Mouse (Mus musculus): ENCODE measurements around the gene Cotl1.
A peak's percentile ranks its signal among the peaks of the same experiment; 100 is the strongest.
"Not testable (repeated sequence)": the region's sequence is repeated elsewhere in the genome, so short reads cannot be mapped to it uniquely, and the experiment has no call there.

Gene Cotl1

DNA sequence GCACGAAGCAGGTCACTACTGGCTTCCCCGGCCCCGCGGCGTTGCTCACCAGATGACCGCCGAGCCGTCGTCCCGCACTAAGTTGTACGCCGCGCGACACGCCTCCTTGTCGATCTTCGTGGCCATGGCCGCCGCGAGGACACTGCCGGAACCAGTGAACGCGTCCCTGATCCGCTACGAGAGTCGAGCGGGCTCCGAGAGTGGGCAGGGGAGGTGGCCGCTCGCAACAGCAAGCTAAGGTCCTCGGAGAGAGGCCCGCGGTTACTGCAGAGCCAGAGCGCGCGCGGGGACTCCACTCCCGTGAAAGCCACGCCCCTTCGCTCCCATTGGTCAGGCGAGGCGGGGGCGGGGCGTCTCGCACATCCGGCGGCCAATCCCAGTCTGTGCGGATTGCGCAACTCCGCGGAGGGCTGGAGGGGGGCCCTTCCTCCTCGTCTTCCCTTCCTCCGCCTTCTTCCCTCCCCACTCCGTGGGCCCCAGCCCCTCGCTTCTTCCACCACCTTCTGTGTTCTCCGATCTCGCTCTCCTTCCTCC is at the start of gene Cotl1:
Cotl1 (minus strand) TSS at position 270 of the 534 bp plus-strand sequence.
- DNase-seq (ENCODE audit: low spot score in 2 of 2) = peak; percentile 95

DNA sequence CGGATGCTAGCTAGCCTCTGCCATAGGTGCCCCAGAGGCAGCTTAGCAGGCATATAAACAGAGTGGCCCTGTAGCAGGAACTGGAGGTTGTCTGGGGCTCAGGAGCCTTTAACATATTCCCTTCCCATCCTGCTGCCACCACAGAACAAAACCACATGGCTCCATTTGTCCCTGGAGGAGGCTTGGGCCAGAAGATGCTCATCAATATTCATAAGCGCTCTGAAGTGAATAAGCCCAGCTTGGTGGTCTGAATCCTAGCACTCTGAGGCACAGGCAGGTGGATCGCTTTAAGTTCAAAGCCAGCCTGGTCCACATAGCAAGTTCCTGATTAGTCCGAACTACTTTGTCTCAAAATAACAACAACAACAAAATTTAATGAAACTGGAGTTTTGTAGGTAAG is 47.7 kb upstream of the Cotl1 start:
- no peak for DNase-seq (ENCODE audit: low spot score in 2 of 2)

DNA sequence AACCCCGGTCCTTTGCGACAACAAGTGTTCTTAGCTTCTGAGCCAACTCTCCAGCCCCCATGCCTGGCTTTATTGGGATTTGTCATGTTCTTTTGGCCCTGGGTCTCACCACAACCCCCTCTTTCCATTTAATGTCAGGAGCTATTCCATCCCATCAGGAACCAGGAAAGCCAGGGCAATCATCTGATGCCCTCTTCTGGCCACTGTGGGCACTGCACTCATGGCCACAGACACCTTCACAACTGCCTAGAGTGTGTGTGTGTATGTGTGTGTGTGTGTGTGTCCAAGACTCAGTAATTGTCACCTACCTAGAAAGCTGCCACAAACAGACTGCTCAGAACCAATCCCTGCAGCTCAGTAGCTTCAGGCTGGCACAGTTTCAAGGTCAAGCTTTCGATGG is 46.8 kb upstream of the Cotl1 start:
- DNase-seq (ENCODE audit: low spot score in 2 of 2) = peak in 1 of 2 experiments; percentile 12

DNA sequence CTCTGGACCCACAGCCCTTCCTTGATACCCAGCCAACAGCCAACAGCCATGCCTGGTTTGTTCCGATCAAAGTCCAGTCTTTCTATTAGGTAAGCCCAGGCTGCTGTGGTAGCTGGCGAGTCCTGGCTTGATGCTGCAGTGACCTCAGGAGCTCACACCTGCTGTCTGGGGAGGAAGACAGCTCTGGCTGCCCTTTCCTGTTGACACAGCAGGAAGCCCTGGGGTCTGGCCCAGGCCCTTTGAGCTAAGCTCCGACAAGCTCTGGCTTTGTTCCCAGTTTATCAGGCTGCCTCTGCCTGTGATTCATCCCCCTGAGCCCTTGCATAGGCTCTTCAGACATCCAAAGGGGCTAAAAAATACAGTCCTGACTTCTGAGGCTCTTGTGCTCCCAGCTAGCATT is 45.3 kb upstream of the Cotl1 start:
- no peak for DNase-seq (ENCODE audit: low spot score in 2 of 2)

DNA sequence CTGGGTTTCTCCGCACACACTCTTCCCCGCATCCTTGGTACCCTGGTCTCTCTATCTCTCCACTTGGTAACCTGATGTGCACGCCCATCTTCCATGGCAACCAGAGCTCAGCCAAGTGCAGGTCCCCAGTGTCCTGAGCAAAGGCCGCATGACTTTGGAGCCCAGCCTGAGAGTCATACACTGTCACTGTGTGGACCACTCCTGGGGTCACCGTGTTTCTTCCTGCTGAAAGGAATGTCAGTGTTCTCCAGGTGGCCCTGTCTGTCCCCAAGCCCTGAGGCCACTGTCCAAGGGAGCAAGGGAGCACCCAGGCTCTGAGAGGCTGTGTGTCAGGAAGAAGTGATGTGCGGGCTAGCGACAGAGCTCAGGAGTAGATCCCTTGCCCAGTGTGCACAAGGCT is 42.9 kb upstream of the Cotl1 start:
- no peak for DNase-seq (ENCODE audit: low spot score in 2 of 2)

DNA sequence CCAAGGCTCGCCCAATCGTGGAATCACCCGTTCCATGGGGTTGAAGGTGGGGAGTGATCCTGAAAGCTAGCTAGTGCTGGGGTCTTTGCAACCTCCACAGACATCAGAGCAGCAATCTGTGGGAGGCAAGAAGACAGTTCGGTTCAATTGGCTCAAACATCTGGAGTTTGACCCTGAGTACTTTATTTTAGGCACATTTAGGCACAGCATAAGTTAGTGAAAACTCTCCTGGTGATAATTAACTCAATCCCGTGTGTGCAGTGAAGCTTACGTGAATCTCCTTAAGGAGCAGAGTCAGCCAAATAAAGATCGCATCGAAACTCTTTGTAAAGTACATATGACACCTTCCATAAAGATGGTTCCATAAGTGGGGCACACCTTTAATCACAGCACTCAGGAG is 41.6 kb upstream of the Cotl1 start:
- no peak for DNase-seq (ENCODE audit: low spot score in 2 of 2)

DNA sequence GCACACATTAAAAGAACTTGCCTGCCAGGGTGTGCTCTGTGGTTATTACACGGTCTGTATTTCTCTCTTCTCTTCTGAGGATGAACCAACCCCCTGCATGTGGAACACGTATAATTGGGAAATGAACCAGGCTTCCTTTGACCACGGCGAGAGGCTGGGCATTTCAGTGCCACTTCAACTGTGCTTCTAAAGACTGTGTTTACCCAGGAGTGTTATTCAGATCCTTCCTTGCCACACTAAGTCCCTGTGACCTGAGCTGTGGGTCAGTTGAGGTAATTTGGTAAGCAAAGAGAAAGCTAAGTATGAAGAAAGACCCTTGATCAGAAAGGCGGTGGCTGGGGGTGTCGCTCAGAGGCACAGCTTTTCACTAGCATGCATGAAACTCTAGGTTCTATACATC is 41.0 kb upstream of the Cotl1 start:
- no peak for DNase-seq (ENCODE audit: low spot score in 2 of 2)

DNA sequence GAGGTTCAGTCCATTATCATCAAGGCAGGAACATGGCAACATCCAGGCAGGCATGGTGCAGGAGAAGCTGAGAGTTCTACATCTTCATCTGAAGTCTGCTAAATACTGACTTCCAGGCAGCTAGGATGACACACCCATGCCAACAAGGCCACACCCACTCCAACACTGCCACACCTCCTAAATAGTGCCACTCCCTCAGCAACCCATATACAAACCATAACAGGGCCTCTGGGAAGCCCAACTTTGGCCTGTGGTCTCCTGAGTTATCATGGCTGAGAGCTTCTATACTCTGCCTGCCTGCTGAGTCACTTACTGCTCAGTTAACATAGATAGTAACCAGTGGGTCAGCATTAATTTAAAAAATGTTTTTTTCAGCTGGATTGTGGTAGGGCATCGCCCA is 32.8 kb upstream of the Cotl1 start:
- DNase-seq (ENCODE audit: low spot score in 2 of 2) = no peak

DNA sequence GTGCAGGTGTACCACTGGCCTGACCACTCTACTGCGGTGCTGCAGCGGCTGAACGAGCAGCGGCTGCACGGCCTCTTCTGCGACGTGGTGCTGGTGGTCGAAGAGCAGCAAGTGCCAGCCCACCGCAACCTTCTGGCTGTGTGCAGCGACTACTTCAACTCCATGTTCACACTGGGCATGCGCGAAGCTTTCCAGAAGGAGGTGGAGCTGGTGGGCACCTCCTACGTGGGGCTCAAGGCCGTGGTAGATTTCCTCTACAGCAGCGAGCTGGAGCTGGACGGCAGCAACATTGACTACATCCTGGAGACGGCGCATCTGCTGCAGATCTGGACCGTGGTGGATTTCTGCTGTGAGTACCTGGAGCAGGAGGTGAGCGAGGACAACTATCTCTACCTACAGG is 29.3 kb upstream of the Cotl1 start:
- no peak for DNase-seq (ENCODE audit: low spot score in 2 of 2)

DNA sequence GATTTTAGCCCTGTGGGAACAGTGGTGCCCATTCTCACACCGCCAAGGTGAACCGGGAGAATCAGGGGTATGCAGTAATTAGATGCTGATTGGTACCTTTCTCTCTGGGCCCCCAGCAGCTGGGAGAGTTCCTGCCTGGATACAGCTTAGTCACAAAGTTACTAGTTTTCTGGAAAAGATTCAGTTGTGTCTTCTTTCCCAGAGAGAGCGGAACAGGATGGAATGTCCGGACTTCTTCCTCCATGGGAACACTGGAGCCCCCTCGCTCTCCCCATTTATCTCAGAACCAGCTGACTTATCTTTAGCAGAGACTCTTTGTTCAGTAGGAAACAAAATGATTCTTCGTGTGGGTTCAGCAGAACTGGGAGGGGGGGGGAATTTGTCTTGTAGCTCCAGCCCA is 22.4 kb upstream of the Cotl1 start:
- peak in 1 of 2 experiments; percentile 6 for DNase-seq (ENCODE audit: low spot score in 2 of 2)

DNA sequence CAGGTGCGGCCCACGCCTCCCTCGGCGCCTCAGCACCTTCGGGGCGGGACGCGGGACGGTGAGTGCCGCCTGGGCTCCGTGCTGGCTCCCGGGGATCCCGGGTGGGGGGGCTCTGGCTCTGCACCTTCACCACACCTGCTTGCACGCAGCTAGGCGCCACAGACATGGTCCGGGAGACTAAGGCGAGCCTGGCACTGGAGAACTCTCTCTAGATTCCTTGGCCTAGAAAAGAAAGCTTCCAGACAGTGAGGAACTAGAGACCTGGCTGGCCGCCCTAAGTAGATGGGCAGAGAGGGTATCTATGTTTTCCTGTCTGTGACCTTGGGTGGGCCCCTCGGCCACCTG is 22.0 kb upstream of the Cotl1 start:
- no peak for DNase-seq (ENCODE audit: low spot score in 2 of 2)

DNA sequence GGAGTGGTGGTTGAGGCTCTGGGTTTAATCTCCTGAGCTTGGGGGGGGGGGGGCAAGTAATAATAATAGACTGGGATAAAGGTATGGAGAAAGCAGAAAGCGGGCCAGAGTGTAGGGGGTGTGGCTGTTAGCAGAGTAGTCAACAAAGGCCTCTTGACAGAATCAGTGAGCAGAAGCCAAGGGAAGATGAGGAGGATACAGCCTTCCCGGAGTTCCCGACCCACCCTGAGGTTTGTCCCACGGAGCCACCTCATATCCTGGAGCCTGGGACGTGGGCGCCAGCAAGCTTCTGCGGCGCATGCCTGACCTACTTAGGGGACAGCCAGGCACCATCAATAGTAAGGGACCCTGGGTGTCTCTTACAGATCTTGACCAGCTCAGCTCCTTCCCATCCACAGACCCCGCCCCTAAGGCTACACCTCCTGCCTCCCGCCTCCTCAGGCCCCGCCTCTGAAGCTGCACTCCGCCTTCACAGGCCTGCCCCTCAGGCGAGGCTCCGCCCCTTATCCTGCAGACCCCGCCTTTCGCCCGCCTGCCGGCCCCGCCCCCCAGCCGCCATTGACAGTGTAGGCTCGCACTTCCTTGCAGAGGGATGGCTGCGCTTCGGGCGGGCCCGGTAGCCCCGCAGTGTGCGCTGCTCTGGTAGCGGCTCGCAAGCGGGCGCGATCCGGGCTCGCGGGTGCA is 21.5 kb upstream of the Cotl1 start, which contains the start of gene Klhl36:
Klhl36 (plus strand) TSS at position 561 of the 684 bp plus-strand sequence.
- DNase-seq (ENCODE audit: low spot score in 2 of 2) = peak; percentile 87 to 88

DNA sequence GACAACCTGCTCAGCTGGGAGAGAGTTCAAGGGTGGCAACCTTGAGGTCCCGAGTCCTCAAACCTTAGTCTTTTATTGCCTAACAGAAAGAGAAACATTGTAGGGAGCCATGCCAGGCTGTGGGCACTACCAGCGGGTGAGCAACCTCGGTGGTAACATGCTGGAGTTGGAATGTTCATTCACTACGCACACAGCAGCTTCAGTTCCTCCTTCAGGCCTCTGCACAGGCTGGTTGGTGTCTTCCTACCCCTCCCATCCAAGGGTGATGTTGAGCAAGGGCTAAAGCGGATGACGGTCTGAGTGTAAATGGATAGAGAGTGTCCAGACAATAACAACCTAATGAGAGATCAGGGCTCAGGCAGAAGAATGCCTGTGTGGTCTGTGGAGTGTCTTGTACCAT is 17.4 kb upstream of the Cotl1 start:
- no peak for DNase-seq (ENCODE audit: low spot score in 2 of 2)

DNA sequence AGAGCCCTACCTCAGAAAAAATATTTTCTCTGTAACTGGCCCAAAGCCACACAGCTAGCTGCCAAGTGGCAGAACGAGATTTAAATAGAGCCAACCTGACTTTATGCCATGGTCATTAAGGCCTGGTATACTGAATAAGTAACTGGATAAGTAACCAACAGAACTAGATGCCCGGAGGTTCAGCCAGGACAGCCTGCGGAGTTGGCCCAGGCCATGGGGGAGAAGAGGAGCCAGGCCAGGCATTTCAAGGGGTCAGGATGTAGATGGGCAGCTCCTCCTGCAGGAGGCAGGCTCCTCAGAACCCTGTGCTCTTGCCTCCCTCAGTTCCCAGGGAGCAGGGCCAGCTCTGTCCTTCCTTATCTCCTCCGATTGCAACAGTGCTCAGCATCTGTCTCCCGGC is 15.3 kb upstream of the Cotl1 start:
- DNase-seq (ENCODE audit: low spot score in 2 of 2) = no peak

DNA sequence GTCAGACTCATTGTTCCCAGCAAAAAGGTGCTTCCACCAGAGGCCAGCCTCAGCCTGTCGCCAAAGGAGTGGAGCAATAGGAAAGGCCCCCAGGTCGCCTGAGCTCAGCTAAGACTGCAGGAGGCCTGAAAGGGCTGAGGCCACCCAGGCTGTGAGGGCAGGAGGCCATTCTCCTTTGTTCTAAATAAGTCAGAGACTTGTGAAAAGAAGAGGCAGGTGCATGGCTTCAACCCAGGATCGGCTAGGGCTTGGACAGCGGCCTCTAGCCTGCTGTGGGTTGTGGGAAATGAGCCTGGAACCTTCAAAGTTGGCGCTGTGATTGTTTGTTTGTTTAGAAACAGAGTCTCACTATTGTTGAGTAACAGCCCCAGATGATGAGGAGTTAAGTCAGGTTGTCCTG is 13.7 kb upstream of the Cotl1 start:
- DNase-seq (ENCODE audit: low spot score in 2 of 2) = no peak

DNA sequence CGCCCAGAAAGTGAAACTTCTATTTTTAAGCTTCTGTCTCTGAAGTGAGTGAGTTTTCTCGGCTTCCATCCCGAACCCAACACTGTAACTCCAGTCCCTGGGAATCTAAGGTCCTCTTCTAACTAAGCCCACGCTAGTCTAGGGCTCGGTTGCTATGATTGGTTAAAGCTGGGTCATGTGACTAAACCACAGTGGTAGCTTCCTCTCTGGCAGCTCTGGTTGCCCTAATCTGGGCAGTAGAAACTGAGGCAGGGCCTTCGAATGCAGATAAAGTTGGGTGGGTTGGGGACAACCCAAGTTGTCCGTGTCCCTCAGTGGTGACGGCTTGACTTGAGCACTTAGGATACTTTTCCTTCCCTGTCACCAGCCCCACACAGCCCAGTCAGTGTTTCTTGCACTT is 13.2 kb upstream of the Cotl1 start:
- no peak for DNase-seq (ENCODE audit: low spot score in 2 of 2)

DNA sequence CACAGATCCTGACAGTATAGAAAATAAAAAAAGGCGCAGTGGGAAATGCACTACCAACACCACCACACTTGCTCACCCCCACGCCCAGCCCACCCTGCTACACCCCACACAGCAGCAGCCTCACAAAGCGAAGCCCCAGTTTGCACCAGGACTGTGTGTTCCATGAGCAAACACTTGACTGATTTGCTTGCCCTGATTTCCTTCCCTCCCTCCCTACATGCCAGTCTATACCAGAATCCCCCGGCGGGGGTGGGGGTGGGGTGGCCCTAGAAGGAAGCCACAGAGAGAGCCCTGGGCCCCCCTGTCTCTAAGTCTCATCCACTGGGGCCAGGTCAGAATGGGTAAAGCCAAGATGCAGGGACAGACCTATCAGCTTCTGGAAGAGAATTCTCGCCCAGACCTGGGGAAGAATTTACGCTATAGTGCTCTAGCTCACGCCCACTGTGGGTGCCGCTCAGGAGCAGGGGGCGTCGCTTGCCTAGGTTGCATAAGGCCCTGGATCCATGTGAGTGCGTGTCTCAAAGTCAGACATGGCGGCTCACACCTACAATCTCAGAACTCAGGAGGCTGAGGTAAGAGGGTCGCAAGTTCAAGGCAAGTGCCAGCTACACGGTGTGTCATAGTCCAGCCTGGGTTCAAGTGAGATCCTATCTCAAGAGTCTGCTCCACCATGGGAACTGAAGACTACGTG is 7.0 kb upstream of the Cotl1 start:
- DNase-seq (ENCODE audit: low spot score in 2 of 2) = no peak

DNA sequence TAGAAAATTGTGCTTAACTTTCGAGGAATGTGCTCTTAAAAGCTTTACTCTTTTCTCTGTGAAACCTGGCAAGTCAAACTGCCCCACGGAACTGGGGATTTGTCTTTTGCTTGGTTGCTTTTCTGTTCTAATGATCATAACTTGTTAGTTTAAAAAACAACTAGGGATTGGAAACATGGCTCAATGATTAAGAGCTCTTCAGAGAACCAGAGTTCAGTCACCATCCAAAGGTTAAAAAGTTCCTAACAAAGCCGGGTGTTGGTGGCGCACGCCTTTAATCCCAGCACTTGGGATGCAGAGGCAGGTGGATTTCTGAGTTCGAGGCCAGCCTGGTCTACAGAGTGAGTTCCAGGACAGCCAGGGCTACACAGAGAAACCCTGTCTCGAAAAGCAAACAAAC is 5.4 kb upstream of the Cotl1 start:
- not testable (repeated sequence) for DNase-seq (ENCODE audit: low spot score in 2 of 2)

DNA sequence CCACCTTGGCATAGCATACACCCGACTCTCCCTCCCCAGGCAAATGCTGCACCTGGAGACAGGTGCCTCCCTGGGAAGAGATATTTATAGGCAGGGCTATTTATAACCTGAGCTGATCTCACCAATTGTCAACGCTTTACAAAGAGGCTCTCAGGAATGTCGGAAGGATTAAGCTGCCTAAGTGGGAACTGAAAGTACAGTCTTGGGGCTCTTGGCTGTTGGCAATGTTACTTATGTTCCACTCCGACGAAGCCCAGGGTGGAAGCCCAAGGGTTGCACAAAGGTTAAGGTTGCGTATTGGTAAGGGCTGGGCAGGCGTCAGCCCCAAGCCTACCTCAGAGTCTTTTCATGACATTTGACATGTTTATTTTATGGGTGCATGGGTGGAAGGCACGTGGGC is 4.2 kb upstream of the Cotl1 start:
- no peak for DNase-seq (ENCODE audit: low spot score in 2 of 2)

DNA sequence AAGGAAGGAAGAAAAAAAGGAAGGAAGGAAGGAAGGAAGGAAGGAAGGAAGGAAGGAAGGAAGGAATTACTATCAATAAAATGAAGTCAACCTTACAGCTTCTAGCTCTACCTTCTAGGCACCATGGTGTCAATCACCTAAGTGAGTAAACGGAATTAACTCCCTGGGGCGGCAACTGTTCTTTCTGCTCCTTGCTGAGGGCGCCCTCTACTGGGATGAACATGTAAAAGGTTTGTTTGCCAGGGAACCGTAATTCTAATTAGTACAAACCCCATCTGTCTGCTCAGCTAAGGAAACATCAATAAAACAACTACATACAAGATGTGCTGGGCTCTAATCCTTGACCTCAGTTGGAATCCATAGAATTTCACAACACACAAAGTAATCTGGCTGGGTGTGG is 3.1 kb upstream of the Cotl1 start:
- DNase-seq (ENCODE audit: low spot score in 2 of 2) = peak in 1 of 2 experiments; percentile 74

DNA sequence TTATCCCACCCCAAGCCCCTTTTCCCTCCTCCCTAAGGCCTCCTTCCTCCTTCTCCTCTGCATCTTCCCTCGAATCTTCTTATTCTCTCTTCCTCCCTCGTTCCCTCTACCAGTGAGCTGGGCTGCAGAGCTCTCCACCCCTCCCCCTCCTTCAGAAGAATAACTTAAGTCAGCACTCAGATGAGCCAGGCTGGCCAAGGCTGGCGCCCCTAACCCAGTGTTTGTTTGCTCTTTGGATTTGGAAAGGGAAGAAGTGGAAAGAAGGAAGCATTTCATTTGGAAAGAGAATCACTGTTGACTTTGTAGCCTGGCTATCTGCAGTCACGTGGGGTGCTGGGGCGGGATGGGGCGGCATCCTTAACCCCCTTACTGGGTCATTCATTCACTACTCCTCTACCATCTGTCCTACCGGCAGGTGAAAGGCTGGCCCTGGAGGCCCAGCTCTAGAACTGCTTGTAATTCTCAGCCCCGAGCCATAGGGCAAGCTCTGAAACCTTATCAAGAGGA is 614 bp upstream of the Cotl1 start:
- DNase-seq (ENCODE audit: low spot score in 2 of 2) = no peak

DNA sequence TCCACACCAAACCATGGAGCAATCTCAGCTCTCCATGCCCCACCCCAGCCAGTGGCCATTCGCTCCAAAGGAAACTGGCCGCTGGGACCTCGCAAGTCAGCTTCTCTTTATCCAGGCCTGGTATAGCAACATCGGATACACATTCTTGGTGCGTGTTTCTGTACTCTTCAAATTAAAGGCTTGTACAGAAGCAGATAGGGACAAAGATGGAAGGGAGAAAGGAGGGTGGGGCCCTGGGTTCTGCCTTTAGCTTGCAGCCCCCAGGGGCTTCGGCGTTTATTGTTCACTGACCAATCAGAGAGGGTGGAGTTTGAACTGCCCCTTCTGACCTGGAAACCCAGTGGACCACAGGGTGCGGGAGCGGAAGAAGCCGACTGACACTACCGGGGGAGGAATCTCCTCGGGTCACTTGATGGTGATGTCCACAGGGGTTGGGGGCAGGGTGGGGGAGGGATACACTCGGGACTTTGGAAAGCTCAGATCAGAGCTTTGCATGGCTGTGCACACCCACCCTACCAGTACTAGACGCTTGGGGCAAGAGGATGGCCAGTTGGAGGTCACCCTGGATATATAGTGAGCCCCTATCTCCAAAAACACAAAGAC is 824 bp downstream of the Cotl1 start:
- no peak for DNase-seq (ENCODE audit: low spot score in 2 of 2)

DNA sequence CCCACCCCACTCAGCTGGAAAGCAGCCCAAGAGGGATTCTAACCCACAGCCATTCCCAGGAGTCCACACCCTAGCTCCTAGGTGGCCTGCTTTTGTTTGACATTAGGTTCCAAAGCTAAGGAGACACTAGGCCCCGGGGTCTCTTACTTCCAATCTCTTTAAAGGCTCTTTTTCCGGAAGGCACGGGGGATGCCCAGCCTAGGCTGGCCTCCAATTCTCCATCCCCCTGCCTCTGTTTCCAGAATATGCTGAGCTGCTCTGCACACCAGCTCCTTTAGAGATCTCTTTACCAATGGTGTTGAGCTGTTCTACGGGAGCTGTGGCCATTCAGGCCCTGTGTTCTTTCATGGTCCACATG is 1.4 kb downstream of the Cotl1 start:
- DNase-seq (ENCODE audit: low spot score in 2 of 2) = no peak

Measured in frontal cortex, postnatal 25 days (tissue).